ENCODE assay signal across 17 mouse cellular contexts in the genomic region with DNA sequence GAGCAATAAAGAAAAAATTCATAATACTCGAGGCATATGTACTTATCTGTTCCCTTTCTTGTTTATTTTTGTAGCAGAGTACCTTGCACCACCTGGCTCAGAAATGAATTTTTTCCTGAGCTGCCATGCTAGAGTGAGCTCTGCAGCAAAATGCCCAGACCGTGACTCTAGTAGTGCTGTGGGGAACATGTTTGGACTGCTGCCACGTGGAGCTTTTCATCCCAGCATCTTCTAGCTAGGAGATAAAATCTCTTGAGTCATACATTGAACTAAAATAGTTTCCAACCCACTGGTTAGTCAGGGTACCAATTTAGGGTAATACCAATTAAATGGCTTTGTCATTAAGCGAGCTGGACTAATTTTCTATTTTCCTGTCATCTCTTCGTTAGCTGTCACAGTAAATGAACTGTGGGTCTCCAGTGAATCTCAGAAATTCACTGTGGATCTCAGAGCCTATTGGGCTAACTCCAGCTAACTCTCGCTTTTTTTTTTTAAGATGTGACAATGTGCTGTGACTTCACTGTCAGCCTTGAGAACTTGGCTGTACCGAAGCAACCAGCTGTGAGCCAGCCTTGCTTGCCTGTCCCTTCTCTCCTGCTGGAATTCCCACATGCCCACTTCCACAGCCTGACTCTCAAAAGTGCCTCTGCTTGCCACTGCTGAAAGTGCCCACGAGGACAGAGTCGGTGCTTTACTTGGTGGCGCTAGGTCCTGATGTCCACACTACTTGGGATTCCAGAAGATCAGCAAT. TPM values are rescaled to one million over a fixed set of nuclear protein-coding genes. Genes with fewer than 3 reads are reported as not detected.
DNase-seq lines count a peak whose midpoint lies in the region; ATAC-seq lines count a peak whose summit lies in the region.
"Had no signal": no experiment of that assay in that cellular context is flagged by ENCODE, and none has a peak within 500 bp of the region (broad histone marks: within the 10 kb centered on the region; RNA-seq: fewer than 3 reads in every experiment).

No protein-coding gene starts in this region.

- no peaks in the 10 kb centered on the region for H3K36me3 ChIP-seq in liver, embryonic 12.5 days
- H3K36me3 ChIP-seq: embryonic facial prominence, embryonic 12.5 days; forebrain, embryonic 12.5 days; lung, embryonic 15.5 days had no signal

- H3K9me3 ChIP-seq in liver, embryonic 12.5 days (replicated peaks): no peaks in the 10 kb centered on the region
- H3K9me3 ChIP-seq: embryonic facial prominence, embryonic 12.5 days; forebrain, embryonic 12.5 days; lung, embryonic 15.5 days had no signal

- WGBS in liver, embryonic 12.5 days (ENCODE audit: insufficient replicate concordance): 63% methylated on average over 10 of the region's 10 CpGs

- no peak overlapping the region for H3K4me2 ChIP-seq in liver, embryonic 12.5 days
- H3K4me2 ChIP-seq: embryonic facial prominence, embryonic 12.5 days; forebrain, embryonic 12.5 days; heart, embryonic 11.5 days; lung, embryonic 15.5 days had no signal

- H3K4me3 ChIP-seq in liver, embryonic 12.5 days: no peak overlapping the region
- H3K4me3 ChIP-seq: embryonic facial prominence, embryonic 12.5 days; forebrain, embryonic 12.5 days; lung, embryonic 15.5 days had no signal

- H3K4me1 ChIP-seq in liver, embryonic 12.5 days: peaks cover 45% of the 10 kb centered on the region

- H3K9ac ChIP-seq in liver, embryonic 12.5 days: no peak overlapping the region
- H3K9ac ChIP-seq: embryonic facial prominence, embryonic 12.5 days; forebrain, embryonic 12.5 days; lung, embryonic 15.5 days had no signal

- H3K27ac ChIP-seq in liver, embryonic 12.5 days: no peak overlapping the region
- H3K27ac ChIP-seq: embryonic facial prominence, embryonic 12.5 days; forebrain, embryonic 12.5 days; hindbrain, postnatal 0 days; lung, embryonic 15.5 days had no signal

- no peak for ATAC-seq in liver, embryonic 12.5 days
- ATAC-seq: hindbrain, postnatal 0 days had no signal

- DNase-seq in frontal cortex, postnatal 36 days (ENCODE audit: low spot score in 2 of 2): peak; percentile 68 to 73
- no peak for DNase-seq in frontal cortex, postnatal 25 days (ENCODE audit: low spot score in 2 of 2)
- DNase-seq in urinary bladder, postnatal 14 days (ENCODE audit: low spot score): peak; percentile 31
- no peak for DNase-seq in urinary bladder, adult 18-20 months (ENCODE audit: low spot score in 2 of 2)
- peak; percentile 17 to 50 for DNase-seq in kidney, postnatal 4 days
- DNase-seq in ovary, postnatal 10 days (ENCODE audit: low spot score): no peak
- DNase-seq: cerebellum, postnatal 36 days; gastrocnemius, postnatal 14 days; heart, postnatal 36 days; liver; thymus, postnatal 36 days had no signal

- no peaks in the 10 kb centered on the region for H3K27me3 ChIP-seq in liver, embryonic 12.5 days (replicated peaks)
- H3K27me3 ChIP-seq: embryonic facial prominence, embryonic 12.5 days; forebrain, embryonic 12.5 days; lung, embryonic 15.5 days had no signal

RNA-seq across cellular contexts. Expression of a gene that starts 3.2 kb away (rescaled TPM):
- 45.5 and 46.9 TPM in 2 replicates for polyA plus RNA-seq in liver, embryonic 12.5 days (2016; fragmentation: Nextera tagmentation; extraction: Ambion mirVana)

RNA-seq across cellular contexts. Expression of a gene that starts 19.0 kb away (rescaled TPM):
- 2.7 and 3.7 TPM in 2 replicates for polyA plus RNA-seq in liver, embryonic 12.5 days (2016; fragmentation: Nextera tagmentation; extraction: Ambion mirVana)

Comparison
In these comparisons a context has a peak if more than half of its experiments do, and no peak if none do; other contexts are left out.
1. DNase-seq: peak in frontal cortex, postnatal 36 days (2 of 2), urinary bladder, postnatal 14 days (single experiment) and kidney, postnatal 4 days (2 of 2); none in frontal cortex, postnatal 25 days (0 of 2), urinary bladder, adult 18-20 months (0 of 2) and ovary, postnatal 10 days (single experiment).